Mouse (Mus musculus) heart, postnatal 0 days (tissue): ENCODE measurements around the gene Acad12.

Source experiments
- CTCF ChIP-seq: IDR thresholded peaks from 2 replicates; pipeline ENCODE4 v1.5.1; 2016; ENCODE audit warnings: antibody characterized with exemption, control low read depth, low read depth
- EP300 ChIP-seq: IDR thresholded peaks from 2 replicates; pipeline ENCODE4 v1.6.1; 2016; ENCODE audit warnings: antibody characterized with exemption, low read depth

DNA sequence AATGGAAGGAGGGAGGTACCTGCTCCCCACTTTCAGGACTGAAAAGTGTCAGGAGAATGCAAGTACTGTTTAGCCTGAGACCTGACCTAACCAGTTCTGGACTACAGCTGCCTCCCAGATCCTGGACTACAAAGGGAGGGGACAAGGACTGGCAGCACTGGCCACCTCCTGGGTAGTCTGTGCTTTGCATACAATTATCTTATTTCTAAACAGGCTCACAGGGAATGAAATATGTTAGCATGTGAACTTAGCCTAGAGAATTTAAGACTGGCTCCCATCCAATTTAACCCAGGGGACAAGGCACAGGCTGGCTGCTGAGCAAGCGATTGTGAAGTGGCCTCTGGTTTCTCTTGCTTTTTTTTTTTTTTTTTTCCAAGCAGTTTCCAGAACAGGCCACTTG, 48.0 kb downstream of the Acad12 start:
- no peak for TF ChIP-seq CTCF
- no peak for TF ChIP-seq EP300
